In genomic region chr7:144415795-144416194, GRCm38 (mm10) we compare ENCODE assay signal across 11 mouse cellular contexts. TPM values are rescaled to one million over a fixed set of nuclear protein-coding genes. Genes with fewer than 3 reads are reported as not detected.
DNase-seq lines count a peak whose midpoint lies in the region; ATAC-seq and TF ChIP-seq lines count a peak whose summit lies in the region.
"Had no signal": no experiment of that assay in that cellular context is flagged by ENCODE, and none has a peak within 500 bp of the region (broad histone marks: within the 10 kb centered on the region; RNA-seq: fewer than 3 reads in every experiment).

No protein-coding gene starts in this region.

- H3K4me3 ChIP-seq in forebrain, postnatal 0 days (ENCODE audit: low read depth, low read length) = no peak overlapping the region
- H3K4me3 ChIP-seq in forebrain, embryonic 14.5 days (ENCODE audit: low read depth, low read length) = no peak overlapping the region
- H3K4me3 ChIP-seq in midbrain, embryonic 16.5 days (ENCODE audit: low read depth, low read length) = no peak overlapping the region
- H3K4me3 ChIP-seq in midbrain, embryonic 10.5 days = no peak overlapping the region
- H3K4me3 ChIP-seq in forebrain, embryonic 15.5 days = no peak overlapping the region
- H3K4me3 ChIP-seq: hindbrain, embryonic 15.5 days; myocyte had no signal

- peaks cover 16% of the 10 kb centered on the region for H3K4me1 ChIP-seq in forebrain, postnatal 0 days (ENCODE audit: insufficient read depth)
- H3K4me1 ChIP-seq in forebrain, embryonic 14.5 days (ENCODE audit: control insufficient read depth, insufficient read depth, low read length) = peaks cover 18% of the 10 kb centered on the region
- H3K4me1 ChIP-seq in midbrain, embryonic 16.5 days (ENCODE audit: control insufficient read depth, insufficient read depth, low read length) = peaks cover 26% of the 10 kb centered on the region
- H3K4me1 ChIP-seq in midbrain, embryonic 10.5 days = peaks cover 42% of the 10 kb centered on the region
- H3K4me1 ChIP-seq in forebrain, embryonic 15.5 days = peaks cover 33% of the 10 kb centered on the region

- no peaks in the 10 kb centered on the region for H3K27me3 ChIP-seq in forebrain, postnatal 0 days (ENCODE audit: insufficient read depth, low read length)
- no peaks in the 10 kb centered on the region for H3K27me3 ChIP-seq in forebrain, embryonic 14.5 days (replicated peaks; ENCODE audit: control insufficient read depth, insufficient read depth, low read length)
- no peaks in the 10 kb centered on the region for H3K27me3 ChIP-seq in midbrain, embryonic 16.5 days (ENCODE audit: control insufficient read depth, insufficient read depth, low read depth, low read length)
- peaks cover 4% of the 10 kb centered on the region; the same call in 1 of the 2 replicates for H3K27me3 ChIP-seq in midbrain, embryonic 10.5 days (ENCODE audit: low read depth, poor library complexity, severe bottlenecking)
- H3K27me3 ChIP-seq in forebrain, embryonic 15.5 days = no peaks in the 10 kb centered on the region
- H3K27me3 ChIP-seq: hindbrain, embryonic 15.5 days had no signal

- ATAC-seq in forebrain, postnatal 0 days = no peak; the same call in 1 of the 2 replicates
- ATAC-seq in forebrain, embryonic 14.5 days = no peak
- ATAC-seq in midbrain, embryonic 16.5 days = no peak
- no peak for ATAC-seq in forebrain, embryonic 15.5 days (replicated peaks)

- WGBS in forebrain, postnatal 0 days = 74% methylated on average over 4 of the region's 4 CpGs
- WGBS in forebrain, embryonic 14.5 days = 73% methylated on average over 4 of the region's 4 CpGs
- 78% methylated on average over 4 of the region's 4 CpGs for WGBS in midbrain, embryonic 16.5 days
- WGBS in midbrain, embryonic 10.5 days = 72% methylated on average over 4 of the region's 4 CpGs
- 79% methylated on average over 4 of the region's 4 CpGs for WGBS in forebrain, embryonic 15.5 days

- DNase-seq in forebrain, postnatal 0 days = no peak
- no peak for DNase-seq in forebrain, embryonic 14.5 days (ENCODE audit: low spot score)
- no peak for DNase-seq in midbrain, embryonic 10.5 days (ENCODE audit: low spot score)
- peak; percentile 33 for DNase-seq in adrenal gland, adult 8-10 months
- peak; percentile 30 for DNase-seq in lung, postnatal 10 days
- DNase-seq in thymus, postnatal 0 days (ENCODE audit: low spot score) = no peak
- DNase-seq: cerebellum, adult 18-20 months had no signal

- no peak overlapping the region for H3K9ac ChIP-seq in forebrain, postnatal 0 days
- no peak overlapping the region for H3K9ac ChIP-seq in forebrain, embryonic 14.5 days (ENCODE audit: low read length)
- H3K9ac ChIP-seq in midbrain, embryonic 16.5 days (ENCODE audit: low read depth, low read length) = no peak overlapping the region
- no peak overlapping the region for H3K9ac ChIP-seq in forebrain, embryonic 15.5 days (replicated peaks)
- H3K9ac ChIP-seq: hindbrain, embryonic 15.5 days had no signal

- peaks cover 21% of the 10 kb centered on the region for H3K36me3 ChIP-seq in forebrain, postnatal 0 days (ENCODE audit: insufficient read depth)
- peaks cover 9% of the 10 kb centered on the region for H3K36me3 ChIP-seq in forebrain, embryonic 14.5 days (ENCODE audit: control insufficient read depth, insufficient read depth, low read length)
- H3K36me3 ChIP-seq in midbrain, embryonic 16.5 days (ENCODE audit: control insufficient read depth, insufficient read depth, low read length) = peaks cover 6% of the 10 kb centered on the region
- peaks cover 13% of the 10 kb centered on the region for H3K36me3 ChIP-seq in midbrain, embryonic 10.5 days
- H3K36me3 ChIP-seq in forebrain, embryonic 15.5 days = 0 out of 2 replicates have a peak, but pooled peaks cover 5% of the 10 kb centered on the region

- TF ChIP-seq CTCF in forebrain, postnatal 0 days (IDR thresholded peaks at IDR 0.05; ENCODE audit: low read depth) = peak; percentile 46

- H3K4me2 ChIP-seq in forebrain, postnatal 0 days (ENCODE audit: low read depth) = no peak overlapping the region
- H3K4me2 ChIP-seq in forebrain, embryonic 14.5 days (ENCODE audit: low read length) = no peak overlapping the region
- H3K4me2 ChIP-seq in midbrain, embryonic 16.5 days (ENCODE audit: low read length) = no peak overlapping the region
- no peak overlapping the region for H3K4me2 ChIP-seq in forebrain, embryonic 15.5 days (replicated peaks)
- H3K4me2 ChIP-seq: hindbrain, embryonic 15.5 days had no signal

- no peak overlapping the region for H3K27ac ChIP-seq in forebrain, postnatal 0 days (ENCODE audit: low read depth, low read length)
- H3K27ac ChIP-seq in forebrain, embryonic 14.5 days (ENCODE audit: low read depth, low read length) = no peak overlapping the region
- 0 out of 2 replicates have a peak overlapping the region, but pooled peaks have one; percentile 17 for H3K27ac ChIP-seq in midbrain, embryonic 16.5 days (ENCODE audit: low read length)
- H3K27ac ChIP-seq in midbrain, embryonic 10.5 days (replicated peaks) = no peak overlapping the region
- no peak overlapping the region for H3K27ac ChIP-seq in forebrain, embryonic 15.5 days (replicated peaks)
- H3K27ac ChIP-seq: hindbrain, embryonic 15.5 days had no signal

- no peaks in the 10 kb centered on the region for H3K9me3 ChIP-seq in forebrain, postnatal 0 days (ENCODE audit: low read length)
- H3K9me3 ChIP-seq in forebrain, embryonic 14.5 days (replicated peaks; ENCODE audit: control insufficient read depth, low read length) = no peaks in the 10 kb centered on the region
- H3K9me3 ChIP-seq in midbrain, embryonic 16.5 days (replicated peaks; ENCODE audit: control insufficient read depth, low read length, poor library complexity, severe bottlenecking) = no peaks in the 10 kb centered on the region
- H3K9me3 ChIP-seq in midbrain, embryonic 10.5 days (replicated peaks) = no peaks in the 10 kb centered on the region
- no peaks in the 10 kb centered on the region for H3K9me3 ChIP-seq in forebrain, embryonic 15.5 days
- H3K9me3 ChIP-seq: hindbrain, embryonic 15.5 days had no signal

RNA-seq across cellular contexts. Expression of gene Cttn, which starts 55.0 kb away (rescaled TPM):
- total RNA-seq in forebrain, postnatal 0 days (2014; rRNA removed) = 109 and 132 TPM in 2 replicates
- polyA plus RNA-seq in forebrain, postnatal 0 days (2015; fragmentation: Nextera tagmentation; extraction: Ambion mirVana) = 143 and 164 TPM in 2 replicates
- 151 and 158 TPM in 2 replicates for polyA plus RNA-seq in forebrain, embryonic 14.5 days (2014; fragmentation: Nextera tagmentation; extraction: Ambion mirVana)
- 190 and 195 TPM in 2 replicates for polyA plus RNA-seq in midbrain, embryonic 16.5 days (2015; fragmentation: Nextera tagmentation; extraction: Ambion mirVana)
- polyA plus RNA-seq in midbrain, embryonic 10.5 days (2016; fragmentation: Nextera tagmentation; extraction: Ambion mirVana) = 217 and 229 TPM in 2 replicates
- 100 to 1,000 TPM; 228 to 248 (median 236) TPM for total RNA-seq in adrenal gland, adult 8-10 months (2022)
- polyA plus RNA-seq in thymus, postnatal 0 days (2015; fragmentation: Nextera tagmentation; extraction: Ambion mirVana) = 37.3 and 38.9 TPM in 2 replicates
- polyA plus RNA-seq in forebrain, embryonic 15.5 days (2015; fragmentation: Nextera tagmentation; extraction: Ambion mirVana) = 165 and 171 TPM in 2 replicates

Comparison
In these comparisons a context has a peak if more than half of its experiments do, and no peak if none do; other contexts are left out.
1. DNase-seq: peak in adrenal gland, adult 8-10 months (single experiment) and lung, postnatal 10 days (single experiment); none in forebrain, postnatal 0 days (single experiment), forebrain, embryonic 14.5 days (single experiment), midbrain, embryonic 10.5 days (single experiment) and thymus, postnatal 0 days (single experiment).